Mouse (Mus musculus): ENCODE measurements at regions not wholly inside any gene's neighbourhood (a gene's known extent, or its start where the extent isn't known, plus 50 kb on each side); places are given as distances from the start of the nearest gene placed in this dataset.

DNA sequence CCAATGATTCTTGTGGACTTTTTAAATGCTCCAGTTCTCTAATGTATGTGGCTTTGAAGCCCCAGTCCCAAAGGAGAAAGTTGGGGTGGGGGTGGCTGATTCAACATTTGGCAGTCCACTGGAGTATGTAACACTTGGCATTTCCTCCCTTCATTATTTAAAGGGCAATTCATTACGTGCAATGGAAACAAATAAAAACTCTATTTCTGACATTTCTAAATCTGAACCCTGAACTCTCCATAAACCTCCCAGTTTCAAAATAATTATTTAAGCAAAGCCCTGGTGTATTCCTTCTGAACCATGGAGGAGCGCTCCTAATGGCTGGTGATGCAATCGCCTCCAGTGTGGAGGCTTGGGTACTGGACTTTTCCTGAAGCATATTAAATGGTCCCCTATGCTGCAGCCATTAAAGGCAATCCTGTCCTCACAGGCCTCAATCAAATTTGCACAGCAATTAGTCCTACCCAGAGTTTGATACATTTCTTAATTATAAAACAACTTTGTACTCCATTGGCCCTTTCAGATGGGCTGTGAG lies 235.4 kb downstream of the Sorl1 start:
- TF ChIP-seq CTCF (IDR thresholded peaks at IDR 0.05; ENCODE audit: borderline replicate concordance, insufficient read depth, low read length) (no peak), POLR2A (IDR thresholded peaks at IDR 0.05; ENCODE audit: low read depth, low read length) (no peak)
